Mouse (Mus musculus) lung, embryonic 16.5 days (tissue): ENCODE measurements around the gene Syne1. TPM values are rescaled to one million over a fixed set of nuclear protein-coding genes. Genes with fewer than 3 reads are reported as not detected.

Source experiments
- ATAC-seq: fragments of 200-750 bp; cut with Nextera tagmentation; 2 replicates; pipeline ENCODE4 v1.8.0; 2017; ENCODE audit warnings: low read depth, mild to moderate bottlenecking, moderate library complexity
- H3K27ac ChIP-seq: fragments of 300-500 bp; sonication (generic); 2 replicates; pipeline ENCODE4 v1.5.1; 2014; ENCODE audit warnings: mild to moderate bottlenecking, control low read depth, low read length
- H3K27me3 ChIP-seq: fragments of 300-500 bp; sonication (generic); 2 replicates; pipeline ENCODE4 v1.6.1; 2014; ENCODE audit warnings: low read depth, low read length, mixed read lengths; ENCODE audit not compliant: control insufficient read depth, insufficient read depth
- H3K36me3 ChIP-seq: fragments of 300-500 bp; sonication (generic); 2 replicates; pipeline ENCODE4 v1.6.1; 2014; ENCODE audit warnings: low read length; ENCODE audit not compliant: control insufficient read depth, insufficient read depth
- H3K4me1 ChIP-seq: fragments of 300-500 bp; sonication (generic); replicated peaks from 2 replicates; pipeline ENCODE4 v1.6.1; 2014; ENCODE audit warnings: low read length, mixed read lengths; ENCODE audit not compliant: control insufficient read depth, insufficient read depth
- H3K4me2 ChIP-seq: fragments of 300-500 bp; sonication (generic); 2 replicates; pipeline ENCODE4 v1.6.1; 2014; ENCODE audit warnings: low read depth, low read length, control low read depth
- H3K4me3 ChIP-seq: fragments of 300-500 bp; sonication (generic); 2 replicates; pipeline ENCODE4 v1.5.1; 2014; ENCODE audit warnings: mild to moderate bottlenecking, low read length, control low read depth
- H3K9ac ChIP-seq: fragments of 300-500 bp; sonication (generic); 2 replicates; pipeline ENCODE4 v1.6.1; 2014; ENCODE audit warnings: low read length, control low read depth
- H3K9me3 ChIP-seq: fragments of 300-500 bp; sonication (generic); 2 replicates; pipeline ENCODE4 v1.6.1; 2016; ENCODE audit warnings: low read length; ENCODE audit not compliant: control insufficient read depth
- WGBS: fragments of 180-500 bp; shearing (Covaris S2); extraction: QIAGEN DNeasy Blood & Tissue Kit; methylation state at CpG from one replicate; pipeline ENCODE4 v1.1.7; 2014; 5-methylcytosine and 5-hydroxymethylcytosine counted together
- polyA plus RNA-seq: library from polyadenylated mRNA; unstranded; fragments of >200 nt; fragmentation: Nextera tagmentation; extraction: Ambion mirVana; gene quantifications from 2 replicates; pipeline ENCODE4 v1.2.1, GENCODE M21; 2015

Syne1 gene
- polyA plus RNA-seq, 1 experiment from 2014 or later, result 4.3 TPM

DNA sequence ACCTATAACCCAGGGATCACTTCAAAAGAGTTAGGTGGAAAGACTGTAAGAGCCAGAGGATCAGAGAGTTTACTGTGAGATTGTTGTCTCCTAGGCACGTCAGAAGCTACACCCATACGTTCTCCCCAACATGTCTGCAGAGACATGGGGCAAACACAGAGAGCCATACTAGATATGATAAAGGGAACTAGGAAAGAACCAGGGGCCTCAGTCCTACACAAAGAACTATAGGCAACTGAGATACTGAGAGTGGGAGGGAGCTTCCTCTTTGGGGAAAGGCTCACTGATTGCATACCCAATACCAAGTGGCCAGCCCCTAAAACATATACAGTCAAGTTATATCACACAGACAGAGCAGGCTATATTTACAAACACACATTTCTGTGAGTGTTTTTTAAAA is 491.3 kb downstream of the Syne1 start:
- no peak overlapping the region for H3K4me3 ChIP-seq
- H3K27ac ChIP-seq, result no peak overlapping the region
- H3K27me3 ChIP-seq, result no peaks in the 10 kb centered on the region
- no peaks in the 10 kb centered on the region for H3K9me3 ChIP-seq
- no peak for ATAC-seq
- H3K4me1 ChIP-seq, result no peaks in the 10 kb centered on the region
- 78% methylated on average over 2 of the region's 2 CpGs for WGBS
- peaks cover 2% of the 10 kb centered on the region; the same call in 1 of the 2 replicates for H3K36me3 ChIP-seq
- H3K9ac ChIP-seq, result no peak overlapping the region
- H3K4me2 ChIP-seq, result no peak overlapping the region

DNA sequence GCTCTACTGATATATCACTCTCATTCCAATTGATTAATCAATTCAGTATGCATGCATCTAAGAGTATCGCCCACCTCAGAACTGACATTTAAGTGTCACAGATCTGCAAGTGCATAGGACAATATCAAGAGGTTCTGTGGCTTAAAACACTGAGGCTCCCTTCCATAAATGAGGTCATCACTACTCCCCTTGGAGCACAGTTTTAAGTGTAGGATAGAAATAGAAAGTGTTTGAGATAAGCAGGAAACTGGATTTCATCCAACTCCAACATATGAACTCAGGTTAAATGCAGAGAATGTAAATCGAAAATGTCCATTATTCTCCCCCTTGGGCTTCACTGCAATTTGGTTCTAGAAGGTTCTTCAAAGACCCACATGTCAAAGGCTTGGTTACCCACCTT is 492.4 kb downstream of the Syne1 start:
- Histone ChIP-seq H3K4me1 (no peaks in the 10 kb centered on the region), H3K4me3 (no peak overlapping the region), H3K27ac (no peak overlapping the region), H3K27me3 (no peaks in the 10 kb centered on the region), H3K9me3 (no peaks in the 10 kb centered on the region), H3K36me3 (peaks cover 2% of the 10 kb centered on the region; the same call in 1 of the 2 replicates), H3K9ac (no peak overlapping the region), H3K4me2 (no peak overlapping the region)
- WGBS, result 64% methylated on average over 2 of the region's 2 CpGs
- ATAC-seq, result no peak

DNA sequence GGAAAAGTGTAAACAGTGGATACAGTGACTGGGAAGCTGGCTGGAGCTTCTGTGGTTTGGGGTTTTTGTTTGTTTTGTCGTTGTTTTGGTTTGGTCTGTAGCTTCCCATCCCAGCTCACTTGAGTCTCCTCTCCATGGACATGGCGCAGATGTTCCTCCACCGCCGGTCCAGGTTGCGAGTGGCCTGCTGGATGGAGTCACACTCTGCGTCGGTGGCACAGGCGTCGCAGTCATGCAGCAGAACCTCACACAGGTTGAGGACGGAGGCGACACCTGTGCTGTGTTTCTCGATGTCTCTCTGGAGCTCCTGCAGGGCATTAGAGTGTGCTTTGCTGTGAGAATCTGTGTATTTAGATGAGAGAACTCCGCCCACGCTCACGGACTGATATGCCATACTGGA is 493.6 kb downstream of the Syne1 start:
- Histone ChIP-seq H3K27me3 (no peaks in the 10 kb centered on the region), H3K4me2 (no peak overlapping the region), H3K4me1 (no peaks in the 10 kb centered on the region), H3K9me3 (no peaks in the 10 kb centered on the region), H3K9ac (no peak overlapping the region), H3K36me3 (peaks cover 2% of the 10 kb centered on the region; the same call in 1 of the 2 replicates), H3K27ac (no peak overlapping the region), H3K4me3 (no peak overlapping the region)
- WGBS, result 90% methylated on average over 15 of the region's 15 CpGs
- ATAC-seq, result no peak

DNA sequence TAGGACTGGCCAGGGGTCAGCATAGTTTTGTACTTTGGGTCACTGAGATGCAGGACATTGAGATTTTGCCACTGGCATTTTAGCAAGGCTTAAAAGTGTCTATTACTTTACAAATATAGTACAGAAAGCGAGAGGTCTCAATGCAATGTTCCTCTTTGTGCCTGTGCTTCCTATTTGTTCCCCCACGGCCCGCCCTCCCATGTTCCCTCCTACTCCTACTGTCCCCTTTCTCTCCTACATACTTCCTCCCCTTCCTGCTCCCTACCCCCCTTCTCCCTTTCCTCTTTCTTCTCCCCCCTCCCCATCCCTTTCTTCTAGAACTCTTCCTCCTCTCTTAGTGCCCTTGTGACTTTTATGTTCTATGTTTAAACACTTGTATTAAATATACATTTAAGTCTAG is 494.3 kb downstream of the Syne1 start:
- no peak for ATAC-seq
- no peak overlapping the region for H3K4me3 ChIP-seq
- no peak overlapping the region for H3K9ac ChIP-seq
- no peaks in the 10 kb centered on the region for H3K9me3 ChIP-seq
- no peaks in the 10 kb centered on the region for H3K4me1 ChIP-seq
- H3K27ac ChIP-seq, result no peak overlapping the region
- no peaks in the 10 kb centered on the region for H3K27me3 ChIP-seq
- H3K36me3 ChIP-seq, result peaks cover 2% of the 10 kb centered on the region; the same call in 1 of the 2 replicates
- WGBS, result 72% methylated on average over 3 of the region's 3 CpGs
- H3K4me2 ChIP-seq, result no peak overlapping the region

DNA sequence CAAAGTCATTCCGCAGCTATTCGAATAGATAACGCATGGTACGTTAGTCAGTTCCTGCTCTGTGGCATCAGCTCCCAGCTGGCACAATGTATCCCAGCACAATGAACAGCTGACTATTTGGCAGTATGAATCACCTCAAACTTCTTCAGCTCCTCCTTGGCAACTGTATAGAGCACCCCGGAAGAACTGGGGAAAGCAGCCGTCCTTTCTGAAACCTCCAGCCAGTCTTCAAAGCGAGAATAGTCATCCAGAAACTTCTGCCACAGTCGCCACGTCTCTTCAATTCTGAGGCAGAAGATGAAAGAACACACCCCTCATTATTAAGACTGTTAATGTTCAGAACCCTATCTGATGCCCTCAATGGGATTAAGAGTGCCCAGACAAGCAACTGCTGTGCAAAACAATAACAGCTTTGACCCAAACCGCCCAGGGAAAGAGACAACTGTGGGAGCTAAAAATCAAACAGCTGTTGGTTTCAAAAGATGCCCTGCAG is 495.0 kb downstream of the Syne1 start:
- H3K9ac ChIP-seq, result no peak overlapping the region
- no peaks in the 10 kb centered on the region for H3K9me3 ChIP-seq
- 88% methylated on average over 10 of the region's 10 CpGs for WGBS
- H3K4me1 ChIP-seq, result no peaks in the 10 kb centered on the region
- H3K27ac ChIP-seq, result no peak overlapping the region
- no peak overlapping the region for H3K4me3 ChIP-seq
- H3K4me2 ChIP-seq, result no peak overlapping the region
- H3K27me3 ChIP-seq, result no peaks in the 10 kb centered on the region
- no peak for ATAC-seq
- peaks cover 2% of the 10 kb centered on the region; the same call in 1 of the 2 replicates for H3K36me3 ChIP-seq

DNA sequence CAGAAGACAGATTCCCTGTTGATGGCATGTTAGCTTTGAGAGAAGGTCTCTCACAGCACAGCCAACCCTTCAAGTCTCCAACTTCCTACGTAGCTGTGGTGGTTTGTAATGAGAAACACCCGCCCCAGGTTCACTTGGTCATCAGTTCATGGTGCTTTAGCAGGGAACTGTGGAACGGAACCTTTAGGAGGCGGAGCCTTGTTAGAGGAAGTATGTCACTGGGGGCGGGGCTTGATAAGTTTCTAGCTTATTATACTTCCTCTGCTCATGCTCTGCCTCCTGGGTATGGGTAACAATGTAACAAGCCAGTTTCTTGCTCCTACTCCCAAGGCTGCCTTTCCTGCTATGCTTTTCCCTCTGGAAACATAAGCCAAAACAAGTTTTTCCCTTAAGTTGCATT is 505.6 kb downstream of the Syne1 start:
- Histone ChIP-seq H3K4me3 (no peak overlapping the region), H3K9me3 (no peaks in the 10 kb centered on the region), H3K4me1 (no peaks in the 10 kb centered on the region), H3K27ac (no peak overlapping the region), H3K27me3 (no peaks in the 10 kb centered on the region), H3K9ac (no peak overlapping the region), H3K36me3 (peaks cover 3% of the 10 kb centered on the region), H3K4me2 (no peak overlapping the region)
- WGBS, result 86% methylated on average over 5 of the region's 5 CpGs
- no peak for ATAC-seq

DNA sequence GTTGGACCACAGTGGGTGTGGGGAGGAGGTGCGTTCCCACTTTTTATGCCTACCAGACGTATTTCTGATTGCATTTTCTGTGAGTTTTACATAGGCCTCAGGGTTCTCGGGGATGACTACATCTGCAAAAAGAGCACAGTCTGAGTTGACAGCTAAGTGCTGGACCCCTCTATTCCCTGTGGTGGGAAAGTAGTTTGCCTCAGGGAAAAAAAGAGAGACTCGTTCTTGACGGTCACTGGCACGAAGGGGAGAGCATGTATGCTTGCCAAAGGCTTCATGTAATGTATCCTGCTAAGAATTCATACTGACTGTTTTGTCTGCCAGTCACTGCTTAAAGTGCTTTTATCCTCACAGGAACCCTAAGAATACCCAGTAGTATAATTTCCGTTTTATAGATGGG is 506.1 kb downstream of the Syne1 start:
- no peak overlapping the region for H3K4me2 ChIP-seq
- H3K4me1 ChIP-seq, result no peaks in the 10 kb centered on the region
- H3K9me3 ChIP-seq, result no peaks in the 10 kb centered on the region
- 81% methylated on average over 7 of the region's 7 CpGs for WGBS
- no peaks in the 10 kb centered on the region for H3K27me3 ChIP-seq
- H3K9ac ChIP-seq, result no peak overlapping the region
- peaks cover 3% of the 10 kb centered on the region for H3K36me3 ChIP-seq
- ATAC-seq, result no peak
- H3K4me3 ChIP-seq, result no peak overlapping the region
- no peak overlapping the region for H3K27ac ChIP-seq

DNA sequence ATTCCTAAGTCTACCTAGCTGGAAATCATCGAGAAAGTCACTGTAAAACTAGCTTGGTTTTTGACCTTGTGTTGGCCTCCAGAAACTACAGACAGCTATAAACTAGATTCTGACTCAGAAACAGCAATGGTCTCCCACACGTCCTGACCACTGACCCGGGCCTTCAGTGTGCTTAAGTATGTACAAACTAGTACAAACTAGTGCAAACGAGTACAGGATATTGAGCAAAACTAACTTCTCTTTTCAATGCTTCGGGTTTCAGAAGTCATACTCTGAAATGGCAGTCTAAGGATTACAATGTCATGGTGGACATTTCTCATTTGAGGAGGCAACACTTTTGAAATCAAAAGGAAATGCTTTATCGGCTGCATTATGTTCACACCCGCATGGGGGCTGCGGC is 506.8 kb downstream of the Syne1 start:
- 86% methylated on average over 8 of the region's 8 CpGs for WGBS
- no peak overlapping the region for H3K4me3 ChIP-seq

DNA sequence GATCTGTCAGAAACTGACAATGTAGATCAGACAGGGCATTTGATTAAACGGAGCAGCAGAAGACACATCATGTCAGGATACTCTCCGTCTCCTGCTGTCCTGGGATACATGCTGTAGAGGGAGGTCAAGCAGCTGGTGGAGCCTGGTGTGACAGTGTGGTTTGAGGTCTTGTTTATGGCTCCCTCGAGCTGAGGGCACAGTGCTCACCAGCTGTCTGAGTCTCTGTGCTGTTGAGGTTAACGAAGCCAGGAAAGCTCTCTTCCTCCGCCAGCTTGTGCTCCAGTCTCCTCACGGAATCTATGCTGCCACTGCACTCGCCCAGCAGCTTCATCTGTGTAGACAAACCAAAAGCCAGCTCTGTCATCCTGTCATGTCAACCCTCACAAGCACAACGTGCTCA is 510.0 kb downstream of the Syne1 start:
- Histone ChIP-seq H3K4me3 (no peak overlapping the region), H3K4me2 (no peak overlapping the region), H3K27ac (no peak overlapping the region), H3K27me3 (no peaks in the 10 kb centered on the region), H3K9ac (no peak overlapping the region), H3K4me1 (no peaks in the 10 kb centered on the region), H3K9me3 (no peaks in the 10 kb centered on the region), H3K36me3 (no peaks in the 10 kb centered on the region; the same call in none of the 2 replicates)
- WGBS, result 60% methylated on average over 8 of the region's 8 CpGs
- ATAC-seq, result no peak

More for the DNA sequence above, 506.8 kb downstream of the Syne1 start:
- no peak for ATAC-seq
- H3K27me3 ChIP-seq, result no peaks in the 10 kb centered on the region
- peaks cover 3% of the 10 kb centered on the region for H3K36me3 ChIP-seq
- no peak overlapping the region for H3K4me2 ChIP-seq
- H3K9me3 ChIP-seq, result no peaks in the 10 kb centered on the region
- H3K27ac ChIP-seq, result no peak overlapping the region
- no peaks in the 10 kb centered on the region for H3K4me1 ChIP-seq
- H3K9ac ChIP-seq, result no peak overlapping the region
